Mouse (Mus musculus) gastrocnemius, postnatal 25 days (tissue): ENCODE data around the gene Ms4a6c. TPM values are rescaled to one million over a fixed set of nuclear protein-coding genes. Genes with fewer than 3 reads are reported as not detected.
"Not testable (repeated sequence)": the region's sequence is repeated elsewhere in the genome, so short reads cannot be mapped to it uniquely, and the experiment has no call there.

ENCODE experiments used
- DNase-seq: peaks from one replicate; pipeline ENCODE4 v3.0.0; 2022
- total RNA-seq, 2 experiments: library from RNA; stranded (reverse); gene quantifications; 1 replicate in 1 of 2; 2 replicates in 1 of 2; pipeline ENCODE4 v1.2.3; 2021

Gene Ms4a6c
- total RNA-seq, 2 experiments from 2014 or later = 1.9 to 2.8 TPM

GRCm38 (mm10) chr19:11501326-11501725, 32.2 kb downstream of the Ms4a6c start:
- no peak for DNase-seq

- DNase-seq = no peak
These were observed 35.7 kb downstream of the Ms4a6c start for GRCm38 (mm10) chr19:11504857-11505256.

- no peak for DNase-seq
These were observed 44.3 kb downstream of the Ms4a6c start for GRCm38 (mm10) chr19:11513458-11513857.

- no peak for DNase-seq
These were observed 47.1 kb downstream of the Ms4a6c start, which contains the start of gene Ms4a6b for GRCm38 (mm10) chr19:11516246-11516645. Gene Ms4a6b (plus strand): TSS chr19:11516512.

- DNase-seq = no peak
These were observed 47.7 kb downstream of the Ms4a6c start for GRCm38 (mm10) chr19:11516845-11517244.

- DNase-seq = peak; percentile 22
These were observed 48.2 kb downstream of the Ms4a6c start for GRCm38 (mm10) chr19:11517373-11517772.

GRCm38 (mm10) chr19:11518356-11518755, 49.2 kb downstream of the Ms4a6c start:
- DNase-seq = not testable (repeated sequence)

GRCm38 (mm10) chr19:11520146-11520545, 51.0 kb downstream of the Ms4a6c start:
- DNase-seq = no peak

Other genes starting within 250 kb of the Ms4a6c start
- not detected for gene Ms4a12, start 236.9 kb upstream of the Ms4a6c start, total RNA-seq
- not detected for gene Ms4a1, start 203.1 kb upstream of the Ms4a6c start, total RNA-seq
- gene Ms4a5, start 185.5 kb upstream of the Ms4a6c start, total RNA-seq = not detected
- gene Ms4a14, start 154.9 kb upstream of the Ms4a6c start, total RNA-seq = under 1 TPM; 0.10 to 0.13 TPM
- gene Ms4a7, start 133.2 kb upstream of the Ms4a6c start, total RNA-seq = under 1 TPM; 0.31 to 0.46 TPM
- gene Ms4a4a, start 93.8 kb upstream of the Ms4a6c start, total RNA-seq = 1 to 10 TPM; 1.9 to 3.7 TPM
- gene Ms4a4c, start 64.6 kb upstream of the Ms4a6c start, total RNA-seq = not detected
- under 1 TPM in 1 of 2 experiments, not detected in 1; 0.24 TPM for gene Ms4a4b, start 25.8 kb upstream of the Ms4a6c start, total RNA-seq
- not detected for gene Gm8369, start 16.6 kb downstream of the Ms4a6c start, total RNA-seq
- gene Ms4a6b, start 47.1 kb downstream of the Ms4a6c start, total RNA-seq = 1 to 10 TPM; 1.9 to 4.3 TPM
- 1 to 10 TPM; 3.0 to 3.9 TPM for gene Ms4a4d, start 67.4 kb downstream of the Ms4a6c start, total RNA-seq
- 1 to 10 TPM; 2.0 to 2.5 TPM for gene Ms4a6d, start 135.5 kb downstream of the Ms4a6c start, total RNA-seq
- gene Ms4a2, start 154.4 kb downstream of the Ms4a6c start, total RNA-seq = under 1 TPM; 0.10 to 0.21 TPM
- gene Ms4a3, start 171.5 kb downstream of the Ms4a6c start, total RNA-seq = not detected
- not detected for gene Oosp2, start 191.2 kb downstream of the Ms4a6c start, total RNA-seq
- gene Oosp1, start 221.8 kb downstream of the Ms4a6c start, total RNA-seq = not detected
- not detected for gene Oosp3, start 227.7 kb downstream of the Ms4a6c start, total RNA-seq